Mouse (Mus musculus): ENCODE measurements around the gene Ncoa7. TPM values are rescaled to one million over a fixed set of nuclear protein-coding genes. Genes with fewer than 3 reads are reported as not detected.

Ncoa7 gene
- polyA plus RNA-seq, 1 experiment, result 11.7 TPM

DNA sequence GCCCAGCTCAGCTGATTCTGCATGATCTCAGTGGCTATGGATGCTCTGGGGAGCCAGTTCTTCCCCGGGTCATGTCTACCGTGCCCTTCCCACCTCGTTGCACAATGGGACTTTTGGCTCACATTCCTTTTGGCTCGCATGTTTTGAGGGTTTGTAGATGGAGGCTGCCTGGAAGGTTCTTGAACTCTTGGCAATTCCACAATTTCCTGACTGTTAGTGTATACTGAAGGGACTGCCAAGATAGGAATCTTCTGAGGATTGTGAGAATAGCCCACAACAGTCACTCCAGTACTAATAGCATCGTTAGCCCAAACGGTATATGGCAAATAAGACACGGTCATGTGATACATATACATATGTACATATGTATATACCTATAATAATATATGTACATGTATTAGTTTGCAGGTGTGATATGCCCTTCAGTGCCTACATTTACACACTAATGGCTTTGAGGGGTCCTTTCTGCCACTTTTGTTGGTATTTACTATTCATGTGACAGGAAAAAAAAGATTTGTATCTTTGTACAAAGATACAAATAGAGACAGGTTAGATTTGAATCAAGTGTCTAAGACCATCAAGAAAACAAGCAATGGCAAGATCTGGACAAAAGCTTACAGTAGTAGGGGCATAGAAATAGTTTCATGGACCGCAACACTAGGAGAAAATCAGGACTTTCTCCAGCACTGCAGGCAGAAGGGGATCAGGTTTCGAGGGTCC is 7.3 kb upstream of the Ncoa7 start:
- peak overlapping the region; percentile 64 for H3K9ac ChIP-seq (ENCODE audit: low read depth, poor library complexity, severe bottlenecking)
- H3K36me3 ChIP-seq (ENCODE audit: control insufficient read depth, insufficient read depth, low read length, poor library complexity, severe bottlenecking), result no peaks in the 10 kb centered on the region
- H3K4me3 ChIP-seq (ENCODE audit: low read depth, low read length), result peak overlapping the region; percentile 95
- no peaks in the 10 kb centered on the region for H3K4me1 ChIP-seq (ENCODE audit: control insufficient read depth, insufficient read depth, low read length)
- no peaks in the 10 kb centered on the region for H3K27me3 ChIP-seq (ENCODE audit: control insufficient read depth, insufficient read depth, low read length, poor library complexity, severe bottlenecking)
- TF ChIP-seq EP300 (IDR thresholded peaks at IDR 0.05; ENCODE audit: insufficient read depth, low read depth, low read length), result no peak
- TF ChIP-seq POLR2A (IDR thresholded peaks at IDR 0.05; ENCODE audit: insufficient read depth, low read length), result no peak
- TF ChIP-seq CTCF (IDR thresholded peaks at IDR 0.05; ENCODE audit: low read depth, low read length), result no peak
- no peak overlapping the region for H3K27ac ChIP-seq (ENCODE audit: insufficient read depth, low read length)
- H3K9me3 ChIP-seq (replicated peaks; ENCODE audit: control insufficient read depth, insufficient read depth, low read length, poor library complexity, severe bottlenecking), result peaks cover 13% of the 10 kb centered on the region

DNA sequence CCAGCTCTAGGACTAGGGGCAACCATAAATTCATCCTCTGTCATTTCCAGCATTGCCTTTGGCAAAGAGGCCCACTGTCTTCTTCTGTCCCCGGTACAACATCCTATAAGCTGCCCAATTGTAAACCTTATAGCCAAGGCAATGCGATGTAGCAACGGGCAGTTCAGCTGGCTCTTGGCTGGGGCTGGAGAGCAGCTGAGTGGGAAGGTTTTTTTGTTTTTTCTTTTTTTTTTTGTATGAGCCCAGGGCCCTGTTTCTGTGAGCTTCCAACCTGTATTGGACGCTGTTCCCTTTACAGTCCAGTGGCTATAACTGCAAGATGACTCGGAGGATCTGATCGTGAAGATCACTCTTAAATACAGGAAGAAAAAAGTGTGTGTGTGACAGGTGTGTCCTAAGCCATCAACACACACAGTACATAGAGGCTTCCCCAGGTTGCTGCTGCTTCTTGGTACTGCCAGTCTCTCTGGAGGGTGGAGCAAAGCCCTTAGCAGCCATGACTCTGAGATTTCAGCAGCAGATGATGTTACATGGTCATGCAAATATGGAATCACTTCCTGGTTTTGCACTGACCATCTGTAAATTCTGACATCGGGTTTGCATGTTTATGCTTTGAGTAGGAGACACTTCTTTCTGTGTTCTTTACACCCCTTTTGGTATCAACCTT is 594 bp upstream of the Ncoa7 start:
- H3K27me3 ChIP-seq (ENCODE audit: control insufficient read depth, insufficient read depth, low read length, poor library complexity, severe bottlenecking), result no peaks in the 10 kb centered on the region
- no peak for TF ChIP-seq EP300 (IDR thresholded peaks at IDR 0.05; ENCODE audit: insufficient read depth, low read depth, low read length)
- TF ChIP-seq POLR2A (IDR thresholded peaks at IDR 0.05; ENCODE audit: insufficient read depth, low read length), result no peak
- TF ChIP-seq CTCF (IDR thresholded peaks at IDR 0.05; ENCODE audit: low read depth, low read length), result no peak
- peak overlapping the region; percentile 68 for H3K4me3 ChIP-seq (ENCODE audit: low read depth, low read length)
- peak overlapping the region; percentile 35; the same call in 1 of the 2 replicates for H3K27ac ChIP-seq (ENCODE audit: insufficient read depth, low read length)
- no peaks in the 10 kb centered on the region for H3K4me1 ChIP-seq (ENCODE audit: control insufficient read depth, insufficient read depth, low read length)
- H3K36me3 ChIP-seq (ENCODE audit: control insufficient read depth, insufficient read depth, low read length, poor library complexity, severe bottlenecking), result no peaks in the 10 kb centered on the region
- H3K9ac ChIP-seq (ENCODE audit: low read depth, poor library complexity, severe bottlenecking), result peak overlapping the region; percentile 83
- no peaks in the 10 kb centered on the region for H3K9me3 ChIP-seq (replicated peaks; ENCODE audit: control insufficient read depth, insufficient read depth, low read length, poor library complexity, severe bottlenecking)

DNA sequence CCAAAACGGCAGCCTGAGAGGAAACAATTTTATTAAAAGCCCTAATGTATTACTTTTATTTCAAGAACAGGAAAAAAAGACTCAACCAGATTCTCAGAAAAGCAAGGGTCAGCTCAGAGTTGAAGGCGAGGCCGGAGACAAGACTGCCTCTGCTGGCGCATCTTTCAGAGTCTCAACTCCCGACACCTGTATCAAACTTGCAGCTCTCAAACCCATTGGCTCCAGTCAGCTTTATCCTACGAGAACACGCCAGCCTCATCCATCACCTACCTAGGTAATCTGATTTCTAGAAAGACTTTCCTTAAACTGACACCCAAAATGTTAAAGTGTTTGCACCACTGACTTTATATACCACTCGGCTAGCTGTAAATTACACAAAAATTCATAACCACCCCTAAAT is 1.1 kb downstream of the Ncoa7 start:
- Histone ChIP-seq H3K4me1 (ENCODE audit: control insufficient read depth, insufficient read depth, low read length) (no peaks in the 10 kb centered on the region), H3K27ac (ENCODE audit: insufficient read depth, low read length) (no peak overlapping the region), H3K9ac (ENCODE audit: low read depth, poor library complexity, severe bottlenecking) (peak overlapping the region; percentile 83), H3K36me3 (ENCODE audit: control insufficient read depth, insufficient read depth, low read length, poor library complexity, severe bottlenecking) (no peaks in the 10 kb centered on the region), H3K9me3 (replicated peaks; ENCODE audit: control insufficient read depth, insufficient read depth, low read length, poor library complexity, severe bottlenecking) (no peaks in the 10 kb centered on the region), H3K4me3 (ENCODE audit: low read depth, low read length) (peak overlapping the region; percentile 54), H3K27me3 (ENCODE audit: control insufficient read depth, insufficient read depth, low read length, poor library complexity, severe bottlenecking) (no peaks in the 10 kb centered on the region)
- TF ChIP-seq CTCF (IDR thresholded peaks at IDR 0.05; ENCODE audit: low read depth, low read length) (peak; percentile 2), EP300 (IDR thresholded peaks at IDR 0.05; ENCODE audit: insufficient read depth, low read depth, low read length) (no peak)

DNA sequence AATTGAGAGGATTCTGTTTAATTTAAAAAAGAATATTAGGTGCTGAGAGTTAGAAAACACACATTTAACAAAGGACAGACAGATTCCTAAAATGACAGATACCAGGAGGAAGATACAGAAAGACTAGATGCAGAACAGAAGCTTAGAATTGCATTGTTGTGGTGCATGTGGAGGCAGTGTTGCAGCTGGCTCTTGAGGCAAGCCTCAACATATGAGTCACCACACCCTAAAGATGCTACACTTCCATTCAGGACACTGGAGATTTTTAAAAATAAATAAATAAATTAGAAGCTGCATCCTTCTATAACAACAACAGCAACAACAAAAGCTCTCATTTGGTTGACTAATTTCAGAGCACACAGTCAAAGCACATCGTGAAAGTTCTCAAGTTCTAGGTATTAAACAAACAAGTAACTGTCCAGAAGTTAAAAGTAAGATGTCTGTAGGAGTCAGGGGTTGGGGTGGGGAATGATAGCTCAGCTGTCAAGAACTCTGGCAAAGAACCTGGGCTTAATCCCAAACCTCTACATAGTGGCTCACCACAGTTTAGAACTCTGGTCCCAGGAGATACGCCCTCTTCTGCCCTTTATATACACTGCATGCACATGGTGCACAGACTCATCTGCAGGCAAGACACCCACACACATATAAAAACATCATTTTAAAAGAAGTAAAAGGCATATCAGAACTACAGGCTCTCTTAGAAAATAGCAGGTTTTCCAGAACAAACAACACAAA is 3.2 kb downstream of the Ncoa7 start:
- peaks cover 2% of the 10 kb centered on the region; the same call in 1 of the 2 replicates for H3K36me3 ChIP-seq (ENCODE audit: control insufficient read depth, insufficient read depth, low read length, poor library complexity, severe bottlenecking)
- H3K27me3 ChIP-seq (ENCODE audit: control insufficient read depth, insufficient read depth, low read length, poor library complexity, severe bottlenecking), result no peaks in the 10 kb centered on the region
- peaks cover 3% of the 10 kb centered on the region; the same call in 1 of the 2 replicates for H3K9me3 ChIP-seq (replicated peaks; ENCODE audit: control insufficient read depth, insufficient read depth, low read length, poor library complexity, severe bottlenecking)
- no peak overlapping the region for H3K27ac ChIP-seq (ENCODE audit: insufficient read depth, low read length)
- no peak overlapping the region for H3K9ac ChIP-seq (ENCODE audit: low read depth, poor library complexity, severe bottlenecking)
- TF ChIP-seq CTCF (IDR thresholded peaks at IDR 0.05; ENCODE audit: low read depth, low read length) (no peak), POLR2A (IDR thresholded peaks at IDR 0.05; ENCODE audit: insufficient read depth, low read length) (no peak)
- H3K4me3 ChIP-seq (ENCODE audit: low read depth, low read length), result no peak overlapping the region
- no peaks in the 10 kb centered on the region for H3K4me1 ChIP-seq (ENCODE audit: control insufficient read depth, insufficient read depth, low read length)

GRCm38 (mm10) chr10:30796469-30797261 is 6.5 kb downstream of the Ncoa7 start:
- H3K4me1 ChIP-seq (ENCODE audit: control insufficient read depth, insufficient read depth, low read length), result no peaks in the 10 kb centered on the region
- no peaks in the 10 kb centered on the region for H3K27me3 ChIP-seq (ENCODE audit: control insufficient read depth, insufficient read depth, low read length, poor library complexity, severe bottlenecking)
- no peak overlapping the region for H3K9ac ChIP-seq (ENCODE audit: low read depth, poor library complexity, severe bottlenecking)
- peaks cover 2% of the 10 kb centered on the region; the same call in 1 of the 2 replicates for H3K36me3 ChIP-seq (ENCODE audit: control insufficient read depth, insufficient read depth, low read length, poor library complexity, severe bottlenecking)
- H3K4me3 ChIP-seq (ENCODE audit: low read depth, low read length), result no peak overlapping the region
- H3K27ac ChIP-seq (ENCODE audit: insufficient read depth, low read length), result no peak overlapping the region
- TF ChIP-seq CTCF (IDR thresholded peaks at IDR 0.05; ENCODE audit: low read depth, low read length), result no peak
- TF ChIP-seq EP300 (IDR thresholded peaks at IDR 0.05; ENCODE audit: insufficient read depth, low read depth, low read length), result no peak
- TF ChIP-seq POLR2A (IDR thresholded peaks at IDR 0.05; ENCODE audit: insufficient read depth, low read length), result no peak
- H3K9me3 ChIP-seq (replicated peaks; ENCODE audit: control insufficient read depth, insufficient read depth, low read length, poor library complexity, severe bottlenecking), result peaks cover 9% of the 10 kb centered on the region
